Mouse (Mus musculus) hindbrain, embryonic 16.5 days (tissue): ENCODE measurements around the gene Spata2. TPM values are rescaled to one million over a fixed set of nuclear protein-coding genes. Genes with fewer than 3 reads are reported as not detected.

Experiments used
- ATAC-seq: fragments of 200-750 bp; cut with Nextera tagmentation; 2 replicates; pipeline ENCODE4 v1.8.0; 2017; ENCODE audit warnings: moderate TSS enrichment, moderate library complexity
- H3K27ac ChIP-seq: fragments of 300-500 bp; sonication (generic); 2 replicates; pipeline ENCODE4 v1.5.1; 2014; ENCODE audit warnings: low read depth, mild to moderate bottlenecking, control low read depth, low read length, moderate library complexity
- H3K27me3 ChIP-seq: fragments of 300-500 bp; sonication (generic); replicated peaks from 2 replicates; pipeline ENCODE4 v1.6.1; 2014; ENCODE audit warnings: low read length; ENCODE audit not compliant: control insufficient read depth, insufficient read depth
- H3K36me3 ChIP-seq: fragments of 300-500 bp; sonication (generic); 2 replicates; pipeline ENCODE4 v1.6.1; 2014; ENCODE audit warnings: mild to moderate bottlenecking, low read length, moderate library complexity, mixed read lengths; ENCODE audit not compliant: control insufficient read depth, insufficient read depth
- H3K4me1 ChIP-seq: fragments of 300-500 bp; sonication (generic); 2 replicates; pipeline ENCODE4 v1.6.1; 2014; ENCODE audit warnings: low read depth, low read length; ENCODE audit not compliant: control insufficient read depth, insufficient read depth
- H3K4me2 ChIP-seq: fragments of 300-500 bp; sonication (generic); 2 replicates; pipeline ENCODE4 v1.6.1; 2014; ENCODE audit warnings: mild to moderate bottlenecking, low read length, control low read depth, moderate library complexity
- H3K4me3 ChIP-seq: fragments of 300-500 bp; sonication (generic); 2 replicates; pipeline ENCODE4 v1.5.1; 2014; ENCODE audit warnings: mild to moderate bottlenecking, low read length, control low read depth, moderate library complexity
- H3K9ac ChIP-seq: fragments of 300-500 bp; sonication (generic); 2 replicates; pipeline ENCODE4 v1.6.1; 2014; ENCODE audit warnings: low read depth, mild to moderate bottlenecking, control low read depth, low read length, moderate library complexity
- H3K9me3 ChIP-seq: fragments of 300-500 bp; sonication (generic); 2 replicates; pipeline ENCODE4 v1.6.1; 2014; ENCODE audit warnings: mild to moderate bottlenecking, low read length, moderate library complexity; ENCODE audit not compliant: control insufficient read depth
- WGBS: fragments of 180-500 bp; shearing (Covaris S2); extraction: QIAGEN DNeasy Blood & Tissue Kit; methylation state at CpG from one replicate; pipeline ENCODE4 v1.1.7; 2014; 5-methylcytosine and 5-hydroxymethylcytosine counted together
- polyA plus RNA-seq: library from polyadenylated mRNA; unstranded; fragments of >200 nt; fragmentation: Nextera tagmentation; extraction: Ambion mirVana; gene quantifications from 2 replicates; pipeline ENCODE4 v1.2.1, GENCODE M21; 2015

Gene Spata2
- polyA plus RNA-seq, 1 experiment from 2014 or later = 30.5 TPM

- WGBS = 53% methylated on average over 13 of the region's 13 CpGs
- Histone ChIP-seq H3K27me3 (no peaks in the 10 kb centered on the region), H3K9me3 (no peaks in the 10 kb centered on the region), H3K4me1 (peaks cover 28% of the 10 kb centered on the region), H3K4me3 (peak overlapping the region; percentile 96), H3K27ac (peak overlapping the region; percentile 49; the same call in 1 of the 2 replicates), H3K9ac (peak overlapping the region; percentile 96; the same call in 1 of the 2 replicates), H3K36me3 (peaks cover 5% of the 10 kb centered on the region; the same call in 1 of the 2 replicates), H3K4me2 (peak overlapping the region; percentile 79)
- ATAC-seq = peak; percentile 60
Observed at GRCm38 (mm10) chr2:167502554-167503252, 10.0 kb upstream of the Spata2 start.

GRCm38 (mm10) chr2:167497272-167497671 is 4.6 kb upstream of the Spata2 start:
- no peak for ATAC-seq
- Histone ChIP-seq H3K4me3 (no peak overlapping the region), H3K36me3 (no peaks in the 10 kb centered on the region), H3K27me3 (no peaks in the 10 kb centered on the region), H3K9ac (no peak overlapping the region), H3K4me2 (no peak overlapping the region), H3K4me1 (peaks cover 5% of the 10 kb centered on the region), H3K27ac (no peak overlapping the region), H3K9me3 (no peaks in the 10 kb centered on the region)
- 79% methylated on average over 5 of the region's 5 CpGs for WGBS

- Histone ChIP-seq H3K4me1 (peaks cover 11% of the 10 kb centered on the region), H3K4me2 (no peak overlapping the region), H3K27me3 (no peaks in the 10 kb centered on the region), H3K36me3 (no peaks in the 10 kb centered on the region), H3K4me3 (no peak overlapping the region), H3K27ac (no peak overlapping the region), H3K9ac (no peak overlapping the region), H3K9me3 (no peaks in the 10 kb centered on the region)
- ATAC-seq = no peak
- WGBS = 83% methylated on average over 7 of the region's 7 CpGs
Observed at GRCm38 (mm10) chr2:167496437-167496836, 3.8 kb upstream of the Spata2 start.

- no peaks in the 10 kb centered on the region for H3K9me3 ChIP-seq
- H3K4me1 ChIP-seq = peaks cover 21% of the 10 kb centered on the region
- peak within 1 kb of the TSS; percentile 94 for H3K4me2 ChIP-seq
- 4% methylated on average over 42 of the region's 52 CpGs for WGBS
- peak within 1 kb of the TSS; percentile 96 for H3K9ac ChIP-seq
- no peaks in the 10 kb centered on the region for H3K27me3 ChIP-seq
- H3K4me3 ChIP-seq = peak within 1 kb of the TSS; percentile 100
- H3K36me3 ChIP-seq = no peaks in the 10 kb centered on the region
- peak within 1 kb of the TSS; percentile 98 for H3K27ac ChIP-seq
- ATAC-seq = peak; percentile 37
Observed at GRCm38 (mm10) chr2:167491757-167492708, 654 bp downstream of the Spata2 start, which contains the start of gene Rnf114. Gene Rnf114, plus strand, starts transcription at chr2:167492645.

- peak; percentile 37 for ATAC-seq
Observed at GRCm38 (mm10) chr2:167490813-167491525, 1.7 kb downstream of the Spata2 start.

GRCm38 (mm10) chr2:167487994-167488393 is 4.7 kb downstream of the Spata2 start:
- no peak overlapping the region for H3K9ac ChIP-seq
- peaks cover 12% of the 10 kb centered on the region for H3K36me3 ChIP-seq
- H3K27ac ChIP-seq = no peak overlapping the region
- ATAC-seq = no peak
- no peaks in the 10 kb centered on the region for H3K27me3 ChIP-seq
- H3K9me3 ChIP-seq = no peaks in the 10 kb centered on the region
- H3K4me3 ChIP-seq = no peak overlapping the region
- peaks cover 39% of the 10 kb centered on the region for H3K4me1 ChIP-seq
- 81% methylated on average over 6 of the region's 6 CpGs for whole genome bisulfite sequencing
- H3K4me2 ChIP-seq = no peak overlapping the region

More at GRCm38 (mm10) chr2:167490813-167491525, 1.7 kb downstream of the Spata2 start:
- Histone ChIP-seq H3K4me2 (peak overlapping the region; percentile 94), H3K27me3 (no peaks in the 10 kb centered on the region), H3K9ac (peak overlapping the region; percentile 96), H3K4me3 (peak overlapping the region; percentile 100), H3K27ac (peak overlapping the region; percentile 98), H3K4me1 (peaks cover 28% of the 10 kb centered on the region), H3K36me3 (no peaks in the 10 kb centered on the region), H3K9me3 (no peaks in the 10 kb centered on the region)
- WGBS = 65% methylated on average over 4 of the region's 4 CpGs

GRCm38 (mm10) chr2:167487551-167487950 is 5.1 kb downstream of the Spata2 start:
- Histone ChIP-seq H3K9ac (no peak overlapping the region), H3K36me3 (peaks cover 16% of the 10 kb centered on the region), H3K27me3 (no peaks in the 10 kb centered on the region), H3K4me1 (peaks cover 39% of the 10 kb centered on the region), H3K4me3 (no peak overlapping the region), H3K27ac (no peak overlapping the region), H3K4me2 (no peak overlapping the region), H3K9me3 (no peaks in the 10 kb centered on the region)
- 89% methylated on average over 6 of the region's 6 CpGs for WGBS
- no peak for ATAC-seq

- 86% methylated on average over 4 of the region's 4 CpGs for WGBS
- Histone ChIP-seq H3K4me2 (no peak overlapping the region), H3K27me3 (no peaks in the 10 kb centered on the region), H3K36me3 (peaks cover 17% of the 10 kb centered on the region), H3K4me3 (no peak overlapping the region), H3K27ac (peak overlapping the region; percentile 41; the same call in 1 of the 2 replicates), H3K9me3 (no peaks in the 10 kb centered on the region), H3K9ac (no peak overlapping the region), H3K4me1 (peaks cover 34% of the 10 kb centered on the region)
- no peak for ATAC-seq
Observed at GRCm38 (mm10) chr2:167486573-167486972, 6.1 kb downstream of the Spata2 start.
